Mouse (Mus musculus): ENCODE results near the gene Stau1.
A peak's percentile ranks its signal among the peaks of the same experiment; 100 is the strongest.
"Not testable (repeated sequence)": the region's sequence is repeated elsewhere in the genome, so short reads cannot be mapped to it uniquely, and the experiment has no call there.

Stau1 gene

GRCm38 (mm10) chr2:166995796-166996532 is at the start of gene Stau1:
Stau1 (minus strand) TSS chr2:166996299.
- DNase-seq (ENCODE audit: low spot score in 2 of 2): peak; percentile 87 to 92

GRCm38 (mm10) chr2:167043400-167044121 is 47.5 kb upstream of the Stau1 start:
- no peak for DNase-seq (ENCODE audit: low spot score in 2 of 2)

- DNase-seq (ENCODE audit: low spot score in 2 of 2): no peak
Measured at GRCm38 (mm10) chr2:167039386-167039785, 43.3 kb upstream of the Stau1 start.

- no peak for DNase-seq (ENCODE audit: low spot score in 2 of 2)
Measured at GRCm38 (mm10) chr2:167038716-167039115, 42.6 kb upstream of the Stau1 start.

GRCm38 (mm10) chr2:167038297-167038696 is 42.2 kb upstream of the Stau1 start:
- DNase-seq (ENCODE audit: low spot score in 2 of 2): no peak

GRCm38 (mm10) chr2:167037710-167038109 is 41.6 kb upstream of the Stau1 start:
- no peak for DNase-seq (ENCODE audit: low spot score in 2 of 2)

GRCm38 (mm10) chr2:167030507-167030906 is 34.4 kb upstream of the Stau1 start:
- DNase-seq (ENCODE audit: low spot score in 2 of 2): no peak

- no peak for DNase-seq (ENCODE audit: low spot score in 2 of 2)
Measured at GRCm38 (mm10) chr2:167028553-167028952, 32.5 kb upstream of the Stau1 start.

GRCm38 (mm10) chr2:167019396-167019795 is 23.3 kb upstream of the Stau1 start:
- DNase-seq (ENCODE audit: low spot score in 2 of 2): no peak

- no peak for DNase-seq (ENCODE audit: low spot score in 2 of 2)
Measured at GRCm38 (mm10) chr2:167015382-167015718, 19.3 kb upstream of the Stau1 start.

- peak; percentile 87 to 90 for DNase-seq (ENCODE audit: low spot score in 2 of 2)
Measured at GRCm38 (mm10) chr2:167014702-167015381, 18.7 kb upstream of the Stau1 start, which contains the start of gene Ddx27. Ddx27 (plus strand) TSS chr2:167015193.

GRCm38 (mm10) chr2:167010546-167010945 is 14.4 kb upstream of the Stau1 start:
- no peak for DNase-seq (ENCODE audit: low spot score in 2 of 2)

GRCm38 (mm10) chr2:167009483-167009882 is 13.4 kb upstream of the Stau1 start:
- DNase-seq (ENCODE audit: low spot score in 2 of 2): no peak

GRCm38 (mm10) chr2:167007565-167007964 is 11.5 kb upstream of the Stau1 start:
- DNase-seq (ENCODE audit: low spot score in 2 of 2): not testable (repeated sequence)

GRCm38 (mm10) chr2:167007001-167007491 is 10.9 kb upstream of the Stau1 start:
- no peak for DNase-seq (ENCODE audit: low spot score in 2 of 2)

GRCm38 (mm10) chr2:167006355-167006754 is 10.3 kb upstream of the Stau1 start:
- DNase-seq (ENCODE audit: low spot score in 2 of 2): no peak

- peak; percentile 64 to 75 for DNase-seq (ENCODE audit: low spot score in 2 of 2)
Measured at GRCm38 (mm10) chr2:167004099-167004854, 8.2 kb upstream of the Stau1 start.

GRCm38 (mm10) chr2:167001486-167001885 is 5.4 kb upstream of the Stau1 start:
- DNase-seq (ENCODE audit: low spot score in 2 of 2): no peak

GRCm38 (mm10) chr2:166996533-166996894 is 415 bp upstream of the Stau1 start:
- no peak for DNase-seq (ENCODE audit: low spot score in 2 of 2)

GRCm38 (mm10) chr2:166995021-166995795 is 891 bp downstream of the Stau1 start:
- peak in 1 of 2 experiments; percentile 17 for DNase-seq (ENCODE audit: low spot score in 2 of 2)

GRCm38 (mm10) chr2:166991945-166992344 is 4.2 kb downstream of the Stau1 start:
- no peak for DNase-seq (ENCODE audit: low spot score in 2 of 2)
